Mouse (Mus musculus): ENCODE results near the gene Hspa12a.

The Hspa12a gene

DNA sequence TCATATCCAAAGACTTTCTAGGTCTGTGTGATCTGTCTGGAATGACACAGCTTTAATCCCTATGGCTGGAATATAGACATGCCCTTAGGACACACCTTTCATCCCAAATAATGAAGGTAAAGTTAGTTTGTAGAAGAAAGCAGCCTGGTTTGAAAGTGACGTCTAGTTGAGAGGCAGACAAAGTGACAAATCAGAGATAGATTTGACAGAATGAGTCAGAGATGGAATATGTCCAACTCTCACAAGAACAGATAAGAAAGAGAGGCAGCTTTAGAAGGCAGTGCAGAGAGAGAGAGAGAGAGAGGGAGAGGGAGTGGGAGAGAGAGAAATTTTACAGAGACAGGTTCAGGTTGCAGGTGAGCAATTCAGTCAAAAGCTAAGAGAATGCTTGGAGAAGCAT is 119.1 kb downstream of the Hspa12a start:
- no peak for DNase-seq (ENCODE audit: low spot score in 2 of 2)

DNA sequence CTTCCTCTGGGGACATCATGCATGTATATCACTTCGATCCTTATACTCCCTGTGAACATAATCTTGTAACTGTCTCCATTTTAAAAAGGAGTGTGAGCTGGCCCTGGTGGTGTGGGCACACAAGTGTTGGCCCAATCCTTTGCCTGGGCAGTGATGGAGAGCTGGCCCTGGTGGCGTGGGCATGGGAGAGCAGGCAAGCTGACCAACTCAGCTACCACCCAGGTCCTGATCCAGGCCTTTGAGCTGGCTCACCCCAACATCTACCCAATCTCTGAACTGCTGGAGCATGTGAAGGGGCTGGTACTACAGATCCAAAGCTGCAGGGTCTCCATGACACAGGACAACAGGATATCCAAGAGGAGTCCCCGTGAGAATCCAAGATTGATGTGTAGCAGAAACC is 120.2 kb downstream of the Hspa12a start:
- no peak for DNase-seq (ENCODE audit: low spot score in 2 of 2)

DNA sequence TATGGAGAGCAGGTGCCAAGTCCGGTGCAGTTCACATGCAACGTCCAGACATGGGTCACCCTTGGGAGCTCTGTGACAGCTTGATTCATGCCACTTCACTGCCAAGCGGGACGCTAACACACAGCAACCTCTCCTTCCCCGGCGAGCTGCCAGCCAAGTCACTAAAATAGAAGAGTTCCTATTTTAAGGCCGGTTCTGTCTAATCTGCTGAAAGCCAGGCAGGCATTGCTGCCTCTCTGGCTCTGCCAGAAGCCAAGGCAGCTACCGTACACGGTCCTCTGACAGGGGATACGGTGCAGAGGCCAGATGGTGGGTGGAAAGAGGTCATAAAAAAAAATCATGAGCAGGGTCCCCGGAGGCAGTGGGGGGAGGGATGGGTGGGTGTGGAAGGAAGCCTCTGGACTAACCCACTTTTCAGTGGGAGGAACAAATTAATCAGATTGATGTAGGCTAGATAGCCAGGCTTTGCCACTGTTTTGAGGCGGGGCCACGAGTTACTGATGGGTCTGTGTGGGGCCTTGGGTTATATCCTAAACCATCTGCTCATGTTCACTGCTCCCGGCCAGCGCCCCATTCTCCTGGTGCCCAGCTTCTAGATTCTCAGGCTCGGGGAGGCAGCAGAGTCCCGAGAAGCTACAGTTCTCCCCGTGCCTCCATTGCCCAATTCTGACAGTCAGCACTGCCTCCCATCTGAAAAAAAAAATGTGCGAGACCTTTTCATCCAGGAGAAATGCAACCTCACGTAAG is 120.8 kb downstream of the Hspa12a start:
- DNase-seq (ENCODE audit: low spot score in 2 of 2) = peak in 1 of 2 experiments; percentile 72

- DNase-seq (ENCODE audit: low spot score in 2 of 2) = no peak
Observed at GRCm38 (mm10) chr19:58818571-58819415, 124.7 kb downstream of the Hspa12a start.

DNA sequence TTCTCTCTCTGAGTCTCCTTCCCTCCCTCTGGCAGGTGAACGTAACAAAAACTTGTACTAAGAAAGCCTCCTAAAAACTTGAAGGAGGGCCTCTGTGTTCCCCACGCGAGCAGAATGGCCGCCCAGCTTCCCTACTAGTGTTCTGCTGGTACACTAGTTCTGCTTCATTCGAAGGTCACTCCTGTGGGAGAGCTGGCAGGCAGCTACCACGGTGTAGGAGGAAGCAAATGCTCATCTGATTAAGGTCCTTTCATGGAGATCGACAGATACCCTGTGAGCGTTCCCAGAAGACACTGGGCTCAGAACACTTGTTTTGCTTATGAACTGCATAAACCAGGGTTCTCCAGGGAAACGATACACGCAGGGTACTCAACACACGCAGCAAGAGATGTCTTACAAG is 126.1 kb downstream of the Hspa12a start:
- no peak for DNase-seq (ENCODE audit: low spot score in 2 of 2)

DNA sequence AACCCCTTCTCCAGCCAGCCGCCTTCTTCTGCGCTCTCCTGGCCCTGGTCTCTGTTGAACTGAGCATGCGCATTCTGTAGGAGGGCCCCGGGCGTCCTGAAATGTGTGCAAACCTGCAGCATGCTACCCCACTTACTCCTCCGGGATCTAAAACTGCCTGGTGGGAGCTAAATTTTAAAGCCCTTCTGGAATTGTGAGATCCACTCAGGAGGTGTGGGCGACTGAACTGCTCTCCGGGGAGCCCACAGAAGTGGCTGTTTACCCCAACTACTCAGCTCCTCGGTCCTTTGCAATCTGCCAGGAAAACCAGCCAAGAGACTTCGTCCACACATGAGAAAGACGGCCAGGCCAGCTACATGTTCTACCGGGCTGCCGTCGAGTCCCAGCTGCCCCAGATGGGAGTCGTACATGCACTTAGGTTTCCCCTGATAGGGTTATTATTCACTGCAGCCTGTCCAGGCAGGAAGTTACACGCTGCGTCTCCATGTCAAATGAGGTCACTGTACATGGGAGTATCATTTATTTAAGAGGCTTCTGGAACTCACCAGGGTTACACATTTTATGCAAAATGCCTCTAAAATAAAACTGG is 126.9 kb downstream of the Hspa12a start:
- peak in 1 of 2 experiments; percentile 33 for DNase-seq (ENCODE audit: low spot score in 2 of 2)

DNA sequence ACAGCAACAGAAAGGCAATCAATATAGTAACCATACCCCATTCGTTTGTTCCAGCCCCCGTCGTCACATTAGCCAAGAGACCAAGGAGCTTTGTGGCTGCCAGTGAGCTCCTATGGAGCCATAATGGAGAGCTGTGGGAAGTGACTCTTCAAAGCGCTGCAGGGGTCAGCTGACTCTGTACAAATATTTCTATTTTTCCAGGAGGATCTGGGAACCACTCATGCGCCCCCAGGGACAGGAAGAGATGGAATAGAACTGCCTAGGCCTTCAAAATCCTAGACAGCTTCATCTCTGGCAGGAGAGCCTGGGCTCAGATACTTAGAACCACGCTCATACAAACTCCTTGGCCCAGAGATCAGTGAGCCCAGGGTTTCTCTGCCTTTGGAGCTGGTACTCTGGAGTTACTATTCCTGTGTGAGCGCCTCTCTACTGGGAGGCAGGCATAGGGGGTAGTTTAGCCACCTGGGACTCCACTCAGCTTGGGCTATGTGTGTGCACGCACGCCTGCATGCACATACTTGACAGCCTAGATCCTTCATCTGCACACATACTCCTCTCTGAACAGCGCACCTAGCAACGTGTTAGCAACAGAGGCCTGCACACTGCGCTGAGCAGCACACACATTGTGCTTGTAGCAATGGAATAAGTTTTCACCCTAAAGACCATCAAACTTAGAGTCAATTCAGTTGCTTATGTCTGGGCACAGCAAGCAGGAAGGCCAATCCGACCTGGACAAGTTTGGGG is 128.1 kb downstream of the Hspa12a start:
- no peak for DNase-seq (ENCODE audit: low spot score in 2 of 2)

DNA sequence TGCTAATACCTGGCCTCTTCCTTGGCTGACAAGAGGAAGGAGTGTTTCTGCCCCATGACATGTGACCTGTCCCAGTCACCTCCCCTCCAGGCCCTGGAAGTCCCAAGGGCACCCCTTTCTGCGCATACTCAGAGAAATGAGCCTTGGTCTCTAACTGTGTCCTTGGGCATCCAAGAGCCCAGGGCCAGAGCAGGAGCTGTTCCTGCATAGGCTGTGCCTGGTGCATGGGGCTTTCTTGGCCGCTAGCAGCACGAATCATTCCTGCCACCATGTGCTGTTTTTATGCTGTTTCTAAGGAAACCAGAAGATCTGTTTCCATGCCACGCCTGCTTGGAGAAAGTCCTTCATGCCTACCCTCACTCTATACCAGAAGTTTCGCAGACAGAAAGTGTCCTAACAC is 132.9 kb downstream of the Hspa12a start:
- no peak for DNase-seq (ENCODE audit: low spot score in 2 of 2)

DNA sequence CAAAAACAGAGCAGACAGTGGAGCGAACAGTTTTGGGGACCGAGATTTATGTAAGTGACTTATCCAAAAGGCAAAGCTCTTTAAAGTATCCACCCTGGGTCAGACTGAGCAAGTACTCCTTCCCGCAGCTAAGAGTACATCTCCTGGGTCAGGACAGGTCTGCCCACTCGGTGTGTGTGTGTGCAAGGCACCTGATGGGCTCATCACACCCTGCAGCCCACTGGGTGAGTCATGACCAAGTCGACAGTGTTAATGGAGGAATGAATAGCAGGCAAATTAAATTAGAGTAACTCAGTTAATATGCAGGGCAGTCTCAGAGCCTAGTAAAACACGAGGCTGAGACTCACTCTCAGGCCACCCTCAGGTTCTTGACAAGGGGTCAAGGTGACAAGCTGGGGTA is 134.6 kb downstream of the Hspa12a start:
- DNase-seq (ENCODE audit: low spot score in 2 of 2) = no peak

DNA sequence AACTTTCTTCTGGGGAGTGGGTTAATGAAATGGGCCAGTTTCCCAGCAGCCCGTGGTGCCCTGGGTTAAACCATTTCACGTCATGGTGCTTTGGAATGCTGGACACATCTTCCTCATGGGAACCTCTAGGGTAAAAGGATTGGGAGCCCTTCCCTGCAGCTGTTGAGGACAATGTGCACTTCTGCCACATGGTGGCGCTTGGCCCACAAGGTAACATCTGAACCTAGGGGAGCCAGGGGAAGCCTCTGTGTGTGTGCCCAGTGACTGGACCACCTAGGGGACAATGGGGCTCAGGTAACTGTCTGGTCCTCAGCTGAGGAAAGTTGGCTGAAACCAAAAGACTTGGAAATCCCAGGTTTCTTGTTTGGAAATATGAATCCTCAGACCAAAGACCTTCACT is 137.1 kb downstream of the Hspa12a start:
- DNase-seq (ENCODE audit: low spot score in 2 of 2) = peak; percentile 41 to 66

DNA sequence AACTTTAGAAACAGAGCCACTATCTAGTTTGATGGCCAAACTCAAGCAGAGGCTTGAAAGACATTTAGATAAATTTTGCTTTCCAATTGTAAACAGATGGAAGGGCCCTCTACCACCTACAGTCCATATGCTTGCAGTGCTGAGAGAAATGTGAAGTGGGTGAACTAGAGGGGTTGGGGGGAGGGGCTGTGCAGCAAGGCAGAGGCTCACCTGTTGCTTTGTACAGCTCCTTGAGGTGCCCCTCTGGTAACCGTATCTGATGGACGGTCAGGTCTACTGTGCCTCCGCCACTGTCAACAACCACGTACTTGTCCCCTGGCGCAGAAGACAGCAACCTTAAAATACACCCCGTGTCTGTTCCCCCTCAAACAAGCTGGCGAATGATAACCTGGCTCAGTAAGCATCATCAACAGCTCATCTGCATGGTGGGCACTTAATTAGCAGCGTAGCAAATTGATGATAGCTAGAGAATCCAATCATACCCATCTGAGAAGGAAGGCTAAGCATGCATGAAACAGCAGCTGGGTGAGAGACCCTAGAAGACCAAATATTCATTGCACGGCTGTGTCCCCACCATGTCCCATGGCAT is 138.2 kb downstream of the Hspa12a start:
- no peak for DNase-seq (ENCODE audit: low spot score in 2 of 2)

DNA sequence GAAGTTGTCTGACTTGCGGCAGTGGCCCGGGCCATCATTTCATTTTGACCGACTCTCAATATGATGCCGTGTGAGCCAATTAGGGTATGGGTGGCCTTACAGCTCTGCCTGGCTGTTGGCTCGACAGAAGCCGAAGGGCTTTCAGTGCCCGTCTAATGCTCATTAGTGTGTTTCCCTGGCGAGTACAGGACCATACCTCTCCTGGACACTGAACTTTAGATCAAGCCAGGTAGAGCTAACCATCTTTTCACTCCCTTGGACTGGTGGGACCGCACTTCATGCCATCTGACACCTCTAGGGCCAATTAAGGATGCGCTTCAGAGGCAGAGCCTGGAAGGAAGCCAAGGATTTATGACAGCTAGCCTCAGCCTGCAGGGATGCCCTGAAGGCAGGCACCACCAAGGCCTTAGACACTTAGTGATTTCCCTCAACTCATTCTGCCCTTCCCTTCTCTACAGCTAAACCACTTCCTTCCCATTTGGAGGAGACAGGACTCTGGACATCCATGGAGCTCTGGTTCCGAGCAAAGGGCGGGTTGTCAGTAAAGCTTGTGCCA is 148.3 kb downstream of the Hspa12a start:
- no peak for DNase-seq (ENCODE audit: low spot score in 2 of 2)

DNA sequence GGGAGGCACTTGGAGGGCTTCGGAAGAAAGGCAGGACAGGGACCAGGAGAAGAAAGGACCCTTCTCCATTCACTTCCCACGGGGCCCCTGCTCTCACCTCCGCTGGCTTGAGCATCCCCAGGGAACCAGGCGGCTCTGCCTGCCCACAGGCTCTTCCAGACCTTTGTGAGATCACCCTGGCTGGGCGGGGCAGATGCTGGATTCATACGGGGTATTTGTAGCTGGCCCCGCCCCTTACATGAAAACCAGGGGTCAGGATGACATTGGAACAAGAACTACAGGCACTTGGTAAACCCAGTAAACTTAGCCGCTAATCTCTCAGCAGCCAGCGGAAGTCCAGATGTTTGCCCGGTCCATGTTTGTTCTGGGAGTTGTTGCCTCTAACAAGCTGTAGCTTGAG is 149.2 kb downstream of the Hspa12a start, which contains the start of gene 1700019N19Rik:
1700019N19Rik (minus strand) TSS at position 178 of the 400 bp plus-strand sequence.
- DNase-seq (ENCODE audit: low spot score in 2 of 2) = peak; percentile 10 to 15

DNA sequence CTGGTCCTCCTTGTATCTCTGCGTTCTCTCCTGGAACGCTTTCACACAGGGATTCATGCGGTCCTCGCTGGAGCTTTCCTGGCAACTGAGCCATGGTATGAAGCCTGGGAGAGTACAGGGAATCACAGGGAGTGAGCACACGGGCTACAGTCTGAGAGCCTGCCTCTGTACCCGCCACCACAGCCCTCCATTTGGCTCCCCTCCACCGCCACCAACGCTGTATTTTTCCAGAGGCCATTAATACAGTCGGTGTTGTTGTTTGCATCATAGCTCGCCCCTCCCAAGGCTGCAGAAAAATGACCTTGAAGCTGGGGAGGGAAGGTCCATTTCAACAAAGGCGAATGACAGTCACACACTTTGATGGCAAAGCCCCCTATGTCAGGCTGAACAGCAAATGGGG is 154.3 kb downstream of the Hspa12a start:
- no peak for DNase-seq (ENCODE audit: low spot score in 2 of 2)

GRCm38 (mm10) chr19:58783938-58784337 is 159.5 kb downstream of the Hspa12a start:
- DNase-seq (ENCODE audit: low spot score in 2 of 2) = no peak

GRCm38 (mm10) chr19:58781566-58781965 is 161.9 kb downstream of the Hspa12a start:
- DNase-seq (ENCODE audit: low spot score in 2 of 2) = no peak

GRCm38 (mm10) chr19:58776461-58776860 is 167.0 kb downstream of the Hspa12a start:
- DNase-seq (ENCODE audit: low spot score in 2 of 2) = no peak

GRCm38 (mm10) chr19:58767329-58767728 is 176.1 kb downstream of the Hspa12a start:
- no peak for DNase-seq (ENCODE audit: low spot score in 2 of 2)

GRCm38 (mm10) chr19:58762848-58763541 is 180.5 kb downstream of the Hspa12a start:
- DNase-seq (ENCODE audit: low spot score in 2 of 2) = peak; percentile 37 to 63

DNA sequence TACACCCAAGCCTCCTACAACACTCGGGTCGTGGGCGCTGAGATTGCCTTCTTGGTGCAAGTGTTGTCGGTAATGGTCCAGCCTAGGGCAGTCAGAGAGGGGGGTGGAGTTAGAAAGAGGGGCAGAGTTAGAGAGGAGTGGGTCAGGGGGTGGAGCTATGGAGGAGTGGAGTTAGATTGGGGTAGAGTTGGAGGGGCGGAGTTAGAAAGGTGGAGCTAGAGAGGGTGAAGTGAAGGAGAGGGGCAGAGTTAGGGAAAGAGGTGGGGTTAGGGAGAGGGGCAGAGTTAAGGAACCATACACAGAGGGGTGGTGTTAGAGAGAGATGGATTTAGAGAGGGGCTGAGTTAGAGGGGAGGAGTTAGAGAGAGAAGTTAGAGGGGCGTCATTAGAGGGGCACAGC is 181.1 kb downstream of the Hspa12a start:
- DNase-seq (ENCODE audit: low spot score in 2 of 2) = no peak

Measured in urinary bladder, postnatal 36 days (tissue).